Mouse (Mus musculus) bone marrow macrophage, adult 2 months (primary cell): ENCODE data around the gene Srsf9. TPM values are rescaled to one million over a fixed set of nuclear protein-coding genes. Genes with fewer than 3 reads are reported as not detected.
"Not testable (repeated sequence)": the region's sequence is repeated elsewhere in the genome, so short reads cannot be mapped to it uniquely, and the experiment has no call there.

Source experiments
- H3K27ac ChIP-seq: 2 replicates; pipeline ENCODE4 v1.5.1; 2012; ENCODE audit warnings: low read depth, low read length; ENCODE audit not compliant: insufficient read depth
- H3K4me1 ChIP-seq: 2 replicates; pipeline ENCODE4 v1.6.1; 2012; ENCODE audit warnings: low read length; ENCODE audit not compliant: control insufficient read depth, insufficient read depth
- H3K4me3 ChIP-seq: 2 replicates; pipeline ENCODE4 v1.5.1; 2012; ENCODE audit warnings: mild to moderate bottlenecking, low read length, moderate library complexity; ENCODE audit not compliant: insufficient read depth
- CTCF ChIP-seq: IDR thresholded peaks from 2 replicates; pipeline ENCODE4 v1.5.1; 2012; ENCODE audit warnings: low read depth, mild to moderate bottlenecking, low read length, moderate library complexity
- POLR2A ChIP-seq: IDR thresholded peaks from 2 replicates; pipeline ENCODE4 v1.6.1; 2012; ENCODE audit warnings: mild to moderate bottlenecking, low read depth, low read length, borderline replicate concordance
- polyA plus RNA-seq: library from polyadenylated mRNA; stranded (reverse); fragments of >200 nt; gene quantifications from 2 replicates; pipeline ENCODE4 v1.2.4, GENCODE M21; 2012; ENCODE audit not compliant: missing spikeins, insufficient read depth, insufficient read length

Srsf9 gene
- polyA plus RNA-seq, 1 experiment, result 114 TPM

DNA sequence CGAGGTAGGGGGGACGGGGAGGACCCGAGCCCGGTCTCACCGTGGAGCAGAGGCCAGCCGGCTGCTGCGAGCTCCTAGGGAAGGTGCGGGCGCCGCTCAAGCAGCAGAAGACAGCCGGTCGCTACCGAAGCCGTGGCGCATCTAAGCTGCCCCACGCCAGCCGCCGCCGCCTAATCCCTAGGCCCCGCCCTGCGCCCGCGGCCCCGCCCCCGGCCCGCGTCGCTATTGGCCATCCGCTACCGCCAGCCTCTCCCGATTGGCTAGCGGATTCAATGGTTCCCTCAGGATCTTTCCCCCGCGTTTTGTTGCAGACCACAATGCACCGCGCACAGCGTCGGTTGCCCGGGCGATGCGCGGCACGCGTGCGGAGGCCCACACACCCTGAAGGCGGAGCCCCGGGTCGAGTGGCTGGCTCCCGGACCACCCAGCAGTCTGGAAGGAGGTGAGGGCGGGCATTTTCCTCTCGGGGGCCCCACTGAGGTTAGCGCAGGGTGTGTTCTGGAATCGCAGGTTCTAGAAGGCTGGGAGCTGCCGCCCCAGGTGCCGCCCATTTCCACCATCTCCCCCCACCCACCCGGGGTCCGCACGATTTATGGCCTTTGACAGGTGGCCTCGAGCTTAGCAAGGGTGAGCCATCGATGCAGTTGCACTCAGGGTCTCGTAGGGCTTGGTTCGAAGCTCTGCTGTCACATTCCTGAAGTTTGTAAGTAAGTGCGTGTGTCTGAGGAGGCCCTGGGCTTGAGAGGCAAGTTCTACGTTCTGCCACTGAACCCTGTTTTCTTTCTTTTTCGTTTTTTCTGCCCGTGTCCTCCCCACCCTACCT is 26.0 kb upstream of the Srsf9 start, which contains the start of gene Dynll1:
TSS of gene Dynll1 (minus strand) at position 208 of the 823 bp plus-strand sequence.
- Histone ChIP-seq H3K27ac (peak within 1 kb of the TSS; percentile 54), H3K4me3 (peak within 1 kb of the TSS; percentile 89), H3K4me1 (peaks cover 10% of the 10 kb centered on the region)
- TF ChIP-seq POLR2A (peak; percentile 73; the same call in 1 of the 2 replicates), CTCF (no peak)

DNA sequence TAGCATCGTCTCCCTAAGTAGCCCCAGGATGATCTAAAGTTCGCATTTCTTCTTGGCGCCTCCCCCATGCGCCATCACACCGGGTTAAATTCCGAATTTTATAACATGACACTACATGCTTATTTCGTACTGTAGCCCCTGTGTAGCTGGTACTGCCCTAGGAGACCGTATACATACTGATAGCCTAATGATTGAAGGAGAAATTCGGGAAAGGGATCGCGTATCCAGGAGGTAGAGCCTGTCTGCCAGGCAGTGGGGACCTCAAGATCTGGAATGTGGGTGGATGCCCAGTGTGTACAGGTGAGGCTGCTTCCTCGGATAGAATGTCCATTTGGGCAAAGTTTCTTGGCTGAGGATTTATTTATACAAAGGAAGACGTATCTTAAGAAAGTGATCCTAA is 25.4 kb upstream of the Srsf9 start:
- H3K4me3 ChIP-seq, result peak overlapping the region; percentile 75
- no peak for TF ChIP-seq CTCF
- TF ChIP-seq POLR2A, result no peak
- H3K4me1 ChIP-seq, result peaks cover 10% of the 10 kb centered on the region
- no peak overlapping the region for H3K27ac ChIP-seq

DNA sequence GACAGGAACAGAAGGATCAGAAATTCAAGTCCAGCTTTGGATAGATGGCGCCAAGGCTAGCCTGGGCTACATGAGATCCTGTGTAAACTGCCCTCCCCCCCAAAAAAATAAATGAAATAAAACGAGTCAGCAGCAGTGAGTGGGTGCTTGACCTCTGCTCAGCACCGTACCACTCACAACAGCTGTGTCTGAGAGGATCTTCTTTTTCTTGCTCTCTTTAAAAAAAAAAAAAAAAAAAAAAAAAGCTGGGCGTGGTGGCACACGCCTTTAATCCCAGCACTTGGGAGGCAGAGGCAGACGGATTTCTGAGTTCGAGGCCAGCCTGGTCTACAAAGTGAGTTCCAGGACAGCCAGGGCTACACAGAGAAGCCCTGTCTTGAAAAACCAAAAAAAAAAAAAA is 24.8 kb upstream of the Srsf9 start:
- not testable (repeated sequence) for H3K27ac ChIP-seq, H3K4me3 ChIP-seq
- peaks cover 12% of the 10 kb centered on the region for H3K4me1 ChIP-seq

DNA sequence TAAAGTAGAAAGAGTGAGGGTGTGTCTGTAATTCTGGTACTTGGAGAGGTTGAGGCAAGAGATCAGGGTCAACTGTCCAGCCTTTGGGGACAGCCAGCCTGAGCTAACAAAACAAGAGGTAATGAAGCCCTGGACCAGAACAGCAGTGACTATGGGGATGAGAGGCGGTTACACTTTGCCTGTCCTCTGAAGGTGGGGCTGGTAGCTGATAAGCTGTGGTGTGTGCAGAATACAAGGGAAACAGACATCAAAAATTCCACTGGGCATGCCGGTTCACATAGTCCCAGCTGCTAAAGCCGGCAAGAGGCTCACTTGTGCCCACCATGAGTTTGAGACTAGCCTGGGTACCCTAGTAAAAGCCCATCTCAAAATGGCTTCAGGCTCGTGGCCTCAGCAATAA is 14.6 kb upstream of the Srsf9 start:
- no peak for TF ChIP-seq POLR2A
- TF ChIP-seq CTCF, result no peak
- Histone ChIP-seq H3K27ac (peak overlapping the region; percentile 20), H3K4me3 (no peak overlapping the region), H3K4me1 (peaks cover 15% of the 10 kb centered on the region)

DNA sequence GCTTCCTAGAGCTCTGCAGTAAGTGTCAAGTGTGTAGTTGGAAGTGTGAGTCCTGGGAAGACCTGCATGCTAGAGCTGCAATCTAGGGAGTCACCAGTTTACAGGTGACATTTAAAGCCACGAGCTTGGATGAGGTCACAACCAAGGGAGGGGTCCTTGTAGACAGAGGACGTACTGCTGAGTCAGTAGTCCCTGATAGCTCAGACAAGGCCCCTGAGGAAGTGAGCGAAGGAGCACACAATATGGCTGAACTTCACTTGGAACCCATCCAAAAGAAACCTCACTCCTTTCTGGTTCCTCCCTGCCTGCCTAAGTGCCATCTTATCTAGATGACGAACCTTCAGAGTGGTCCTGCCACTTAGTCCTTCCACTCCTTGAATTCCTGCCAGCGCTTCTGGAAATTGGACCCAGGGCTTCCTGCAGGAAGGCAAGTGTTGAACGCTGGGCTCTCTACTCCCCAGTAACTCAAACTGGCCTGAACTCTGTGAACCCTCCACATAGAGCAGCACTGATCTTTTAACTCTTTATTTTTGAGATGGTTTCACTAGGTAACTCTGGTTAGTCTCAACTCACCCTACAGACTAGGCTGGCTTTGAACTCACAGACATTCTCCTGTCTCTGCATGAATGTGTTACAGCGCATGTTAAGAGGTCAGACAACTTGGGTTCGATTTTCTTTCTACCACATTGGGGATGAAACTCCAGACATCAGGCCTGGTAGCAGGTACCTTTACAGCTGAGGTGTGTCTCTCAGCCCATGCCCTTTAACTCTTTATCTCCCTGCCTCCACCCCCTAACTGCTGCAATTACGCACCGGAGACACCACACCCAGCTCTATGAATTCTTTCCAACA is 13.9 kb upstream of the Srsf9 start:
- Histone ChIP-seq H3K4me3 (no peak overlapping the region), H3K4me1 (peaks cover 12% of the 10 kb centered on the region), H3K27ac (peak overlapping the region; percentile 20)
- no peak for TF ChIP-seq POLR2A
- no peak for TF ChIP-seq CTCF

DNA sequence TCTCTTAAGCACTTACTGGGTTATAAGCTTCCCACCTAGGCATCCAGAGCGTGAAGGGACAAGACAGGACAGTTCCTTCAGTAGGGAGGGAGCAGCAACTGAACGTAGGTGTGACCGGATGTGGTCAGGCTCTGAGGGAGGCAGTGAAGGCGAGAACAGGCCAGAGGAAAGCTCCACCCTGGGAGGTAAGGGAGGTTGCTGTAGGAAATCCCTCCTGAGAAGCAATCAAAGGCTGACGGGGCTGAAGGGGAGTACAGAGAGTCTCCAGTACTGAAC is 13.4 kb upstream of the Srsf9 start:
- no peak overlapping the region for H3K4me3 ChIP-seq
- no peak for TF ChIP-seq CTCF
- no peak for TF ChIP-seq POLR2A
- peaks cover 12% of the 10 kb centered on the region for H3K4me1 ChIP-seq
- no peak overlapping the region for H3K27ac ChIP-seq

DNA sequence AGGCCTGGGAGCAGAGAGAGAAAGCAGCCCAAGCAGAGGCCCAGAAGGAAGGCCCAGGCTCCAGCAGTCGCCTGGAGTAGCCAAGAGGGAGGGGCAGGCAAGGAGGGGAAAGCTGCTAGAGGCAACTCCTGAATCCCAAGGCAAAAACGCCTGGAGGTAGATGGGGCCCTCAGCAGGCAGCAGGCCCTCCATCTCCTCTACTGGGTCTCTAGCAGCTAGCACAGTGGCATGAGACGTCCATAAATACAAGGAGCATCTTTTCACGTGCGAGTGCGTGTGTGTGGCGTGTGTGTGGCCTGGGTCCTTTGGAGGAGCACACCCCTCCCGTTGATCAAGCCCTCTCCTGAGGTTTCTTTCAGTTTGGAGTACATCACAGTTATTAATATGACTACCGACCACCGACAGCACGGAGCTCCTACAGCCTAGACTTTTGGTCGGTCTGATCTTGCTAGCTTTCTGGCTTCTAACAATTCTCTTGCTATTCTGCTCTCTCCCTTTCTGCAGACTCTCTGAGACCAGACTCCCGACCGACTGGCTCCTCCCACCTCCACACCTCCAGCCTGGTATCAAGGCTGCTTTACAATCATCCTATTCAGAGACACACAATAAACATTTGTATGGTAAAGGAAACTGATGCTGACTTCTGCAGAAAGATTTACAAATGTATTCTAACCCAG is 9.9 kb upstream of the Srsf9 start:
- Histone ChIP-seq H3K4me3 (no peak overlapping the region), H3K4me1 (peaks cover 14% of the 10 kb centered on the region), H3K27ac (no peak overlapping the region)
- TF ChIP-seq CTCF (no peak), POLR2A (no peak)

DNA sequence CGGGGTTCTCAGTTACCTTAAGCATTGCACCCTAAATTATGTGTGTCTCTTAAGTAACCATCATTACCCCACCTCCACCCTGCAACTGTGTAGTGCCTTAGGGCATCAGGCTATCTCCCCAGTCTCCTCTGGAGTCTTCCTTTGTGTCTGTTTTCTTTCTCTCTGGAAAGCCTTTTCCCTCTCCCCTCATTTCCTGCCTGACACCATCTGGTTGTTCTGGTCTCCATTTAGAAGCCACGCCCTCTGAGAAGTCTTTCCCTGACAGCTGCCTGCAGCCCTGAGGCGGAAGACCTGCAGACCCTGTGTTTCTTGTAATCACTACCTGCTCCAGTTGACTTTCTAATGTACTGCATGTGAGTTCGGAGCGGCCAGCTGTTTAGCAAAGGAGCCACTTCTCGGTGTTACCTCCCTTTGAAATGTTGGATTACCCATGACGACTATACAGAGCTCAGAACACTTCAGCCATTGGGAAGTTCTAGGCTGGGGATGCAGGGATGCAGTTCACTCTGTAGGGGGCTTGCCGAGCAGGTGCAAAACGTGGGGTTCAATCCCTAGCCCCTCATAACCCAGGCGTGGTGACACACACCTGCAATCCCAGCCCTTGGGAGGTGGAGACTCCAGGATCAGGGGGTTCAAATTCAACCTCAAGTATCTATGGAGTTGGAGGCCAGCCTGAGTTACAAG is 9.2 kb upstream of the Srsf9 start:
- Histone ChIP-seq H3K27ac (no peak overlapping the region), H3K4me3 (no peak overlapping the region), H3K4me1 (peaks cover 8% of the 10 kb centered on the region)
- TF ChIP-seq CTCF, result no peak
- TF ChIP-seq POLR2A, result no peak

DNA sequence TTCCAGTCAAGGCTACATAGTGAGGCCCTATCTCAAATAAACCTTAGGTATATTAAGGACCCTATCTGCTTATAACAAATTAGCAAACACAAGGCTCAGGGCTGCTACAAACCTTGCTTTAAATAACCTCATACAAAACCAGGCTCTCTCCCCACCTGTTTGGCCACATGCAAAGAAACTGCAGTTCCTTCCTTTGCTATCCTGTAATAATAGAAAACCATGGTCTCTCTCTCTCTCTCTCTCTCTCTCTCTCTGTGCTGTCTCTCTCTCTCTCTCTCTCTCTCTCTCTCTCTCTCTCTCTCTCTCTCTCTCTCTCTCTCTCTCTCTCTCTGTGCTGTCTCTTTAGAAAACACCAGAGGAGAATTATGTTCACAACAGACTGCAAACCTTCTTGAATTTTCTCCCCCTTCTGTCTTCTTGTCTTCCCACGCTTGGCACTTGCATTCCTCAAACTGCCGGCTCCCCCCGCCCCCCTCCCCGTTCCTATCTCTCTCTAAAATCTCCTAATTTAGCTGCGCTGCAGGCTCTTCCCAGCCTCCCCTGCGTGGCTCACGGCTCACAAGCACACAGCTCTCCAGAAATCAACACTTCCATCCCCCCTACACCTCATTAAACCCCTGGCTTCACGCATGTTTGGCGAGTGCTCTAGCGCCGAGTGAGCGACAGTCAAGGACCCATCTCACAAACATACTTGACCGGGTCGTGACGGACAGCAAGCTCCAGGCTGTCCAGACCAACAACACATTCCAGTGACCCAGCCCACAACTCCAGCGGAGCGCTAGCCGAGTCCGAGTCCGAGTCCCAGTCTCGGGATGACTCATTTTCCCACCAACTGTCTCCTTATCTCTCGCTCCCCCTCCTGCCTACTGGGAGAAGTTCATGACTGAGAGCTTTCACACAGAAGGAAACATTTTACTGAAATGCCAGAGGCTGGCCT is 7.7 kb upstream of the Srsf9 start:
- Histone ChIP-seq H3K27ac (no peak overlapping the region), H3K4me1 (peaks cover 2% of the 10 kb centered on the region; the same call in 1 of the 2 replicates), H3K4me3 (peak overlapping the region; percentile 47)
- TF ChIP-seq POLR2A (no peak), CTCF (peak; percentile 25; the same call in 1 of the 2 replicates)
